Mouse (Mus musculus) kidney, postnatal 0 days (tissue): ENCODE data around the gene Calhm2. TPM values are rescaled to one million over a fixed set of nuclear protein-coding genes. Genes with fewer than 3 reads are reported as not detected.

Source experiments
- ATAC-seq: fragments of 200-750 bp; cut with Nextera tagmentation; replicated peaks from 2 replicates; pipeline ENCODE4 v1.8.0; 2017; ENCODE audit warnings: low read depth, moderate number of reproducible peaks, moderate TSS enrichment, moderate library complexity; ENCODE audit not compliant: low FRiP score
- DNase-seq: peaks from one replicate; pipeline ENCODE4 v3.0.0-alpha.2; 2016; ENCODE audit warnings: low spot score
- H3K27ac ChIP-seq: fragments of 300-500 bp; sonication (generic); 2 replicates; pipeline ENCODE4 v1.5.1; 2014; ENCODE audit warnings: mild to moderate bottlenecking
- H3K27me3 ChIP-seq: fragments of 300-500 bp; sonication (generic); 2 replicates; pipeline ENCODE4 v1.6.1; 2014; ENCODE audit warnings: low read length, mixed read lengths; ENCODE audit not compliant: insufficient read depth
- H3K36me3 ChIP-seq: fragments of 300-500 bp; sonication (generic); 2 replicates; pipeline ENCODE4 v1.6.1; 2014; ENCODE audit warnings: low read length, mixed read lengths; ENCODE audit not compliant: insufficient read depth
- H3K4me1 ChIP-seq: fragments of 300-500 bp; sonication (generic); replicated peaks from 2 replicates; pipeline ENCODE4 v1.6.1; 2014; ENCODE audit warnings: antibody characterized with exemption, low read length, mixed read lengths; ENCODE audit not compliant: insufficient read depth
- H3K4me2 ChIP-seq: fragments of 300-500 bp; sonication (generic); 2 replicates; pipeline ENCODE4 v1.6.1; 2014; ENCODE audit warnings: mild to moderate bottlenecking, low read length, moderate library complexity, mixed read lengths
- H3K4me3 ChIP-seq: fragments of 300-500 bp; sonication (generic); replicated peaks from 2 replicates; pipeline ENCODE4 v1.5.1; 2014; ENCODE audit warnings: low read depth, low read length
- H3K9ac ChIP-seq: fragments of 300-500 bp; sonication (generic); 2 replicates; pipeline ENCODE4 v1.6.1; 2014; ENCODE audit warnings: low read depth, low read length
- H3K9me3 ChIP-seq: fragments of 300-500 bp; sonication (generic); replicated peaks from 2 replicates; pipeline ENCODE4 v1.6.1; 2016; ENCODE audit warnings: low read length, inconsistent platforms, mixed read lengths
- CTCF ChIP-seq: IDR thresholded peaks from 2 replicates; pipeline ENCODE4 v1.5.1; 2016; ENCODE audit warnings: antibody characterized with exemption, low read depth, mild to moderate bottlenecking, moderate library complexity
- WGBS: fragments of 180-500 bp; shearing (Covaris S2); extraction: QIAGEN DNeasy Blood & Tissue Kit; methylation state at CpG from one replicate; pipeline ENCODE4 v1.1.7; 2014; 5-methylcytosine and 5-hydroxymethylcytosine counted together
- polyA plus RNA-seq: library from polyadenylated mRNA; unstranded; fragments of >200 nt; fragmentation: Nextera tagmentation; extraction: Ambion mirVana; gene quantifications from 2 replicates; pipeline ENCODE4 v1.2.1, GENCODE M21; 2015

Gene Calhm2
- polyA plus RNA-seq, 1 experiment from 2014 or later: 5.4 TPM

DNA sequence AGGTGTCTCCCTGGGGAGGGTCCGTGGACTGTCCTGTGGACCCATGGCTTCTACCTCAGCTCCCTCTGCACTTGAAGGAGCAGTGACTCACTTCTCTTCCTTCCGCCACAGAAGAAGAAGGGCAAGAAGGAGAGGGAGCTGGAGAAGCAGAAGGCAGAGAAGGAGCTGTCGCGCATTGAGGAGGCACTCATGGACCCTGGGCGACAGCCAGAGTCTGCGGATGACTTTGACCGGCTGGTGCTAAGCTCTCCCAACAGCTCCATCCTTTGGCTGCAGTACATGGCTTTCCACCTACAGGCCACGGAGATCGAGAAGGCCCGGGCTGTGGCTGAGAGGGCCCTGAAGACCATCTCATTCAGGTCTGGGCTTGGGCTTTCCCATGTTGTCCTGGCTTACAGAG lies 9.9 kb downstream of the Calhm2 start:
- H3K4me3 ChIP-seq: no peak overlapping the region
- no peak overlapping the region for H3K4me2 ChIP-seq
- ATAC-seq (no peak), DNase-seq (no peak)
- TF ChIP-seq CTCF: no peak
- no peaks in the 10 kb centered on the region for H3K9me3 ChIP-seq
- 96% methylated on average over 10 of the region's 10 CpGs for WGBS
- H3K9ac ChIP-seq: no peak overlapping the region
- H3K27me3 ChIP-seq: no peaks in the 10 kb centered on the region
- H3K27ac ChIP-seq: no peak overlapping the region
- H3K4me1 ChIP-seq: no peaks in the 10 kb centered on the region
- peaks cover 69% of the 10 kb centered on the region for H3K36me3 ChIP-seq

DNA sequence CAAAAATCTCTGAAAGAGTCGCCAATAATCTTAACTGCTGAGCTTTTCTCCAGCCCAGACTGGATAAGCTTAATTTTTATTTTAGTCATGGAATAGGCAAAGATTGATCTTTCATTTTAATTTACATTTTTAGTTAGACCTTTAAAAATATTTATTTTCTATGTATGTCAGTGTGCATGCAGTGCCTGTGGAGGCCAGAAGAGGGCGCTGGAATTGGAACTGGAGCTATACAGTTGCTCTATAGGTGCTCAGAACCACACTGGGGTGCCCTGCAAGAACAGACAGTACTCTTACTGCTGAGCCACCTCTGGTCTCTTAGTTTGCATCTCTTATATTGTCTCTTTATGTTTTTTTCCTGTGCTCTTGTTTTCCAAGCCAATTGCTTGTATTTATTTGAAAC lies 15.3 kb downstream of the Calhm2 start:
- H3K9me3 ChIP-seq: no peaks in the 10 kb centered on the region
- no peak overlapping the region for H3K27ac ChIP-seq
- H3K27me3 ChIP-seq: no peaks in the 10 kb centered on the region
- H3K4me3 ChIP-seq: no peak overlapping the region
- peaks cover 50% of the 10 kb centered on the region for H3K36me3 ChIP-seq
- peak; percentile 55 for DNase-seq
- WGBS: 24% methylated on average over 2 of the region's 2 CpGs
- ATAC-seq: no peak
- H3K9ac ChIP-seq: no peak overlapping the region
- TF ChIP-seq CTCF: peak; percentile 85
- H3K4me2 ChIP-seq: no peak overlapping the region
- H3K4me1 ChIP-seq: no peaks in the 10 kb centered on the region

GRCm38 (mm10) chr19:47121054-47121453 lies 17.0 kb downstream of the Calhm2 start:
- WGBS: 40% methylated on average over 4 of the region's 4 CpGs
- peaks cover 50% of the 10 kb centered on the region for H3K36me3 ChIP-seq
- DNase-seq: peak; percentile 81

DNA sequence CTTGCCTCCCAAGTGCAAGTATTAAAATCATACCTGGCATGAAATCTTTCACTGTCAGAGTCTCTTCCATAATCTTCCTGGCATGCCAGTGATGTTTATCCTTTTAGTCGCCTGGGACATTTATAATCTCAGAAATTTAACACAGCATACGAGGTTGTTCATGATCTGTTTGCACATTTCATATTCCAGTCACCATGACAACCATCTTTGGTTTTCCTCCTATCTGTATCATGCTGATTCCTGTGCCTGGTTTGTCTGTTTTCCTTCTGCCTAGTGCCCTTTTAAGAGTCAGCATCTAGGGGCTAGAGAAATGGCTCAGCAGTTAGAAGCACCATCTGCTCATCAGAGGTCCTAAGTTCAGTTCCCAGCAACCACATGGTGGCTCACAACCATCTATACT lies 19.5 kb downstream of the Calhm2 start:
- no peaks in the 10 kb centered on the region for H3K27me3 ChIP-seq
- no peaks in the 10 kb centered on the region for H3K4me1 ChIP-seq
- H3K4me3 ChIP-seq: no peak overlapping the region
- H3K4me2 ChIP-seq: no peak overlapping the region
- no peak overlapping the region for H3K9ac ChIP-seq
- WGBS: 83% methylated on average over 2 of the region's 2 CpGs
- ATAC-seq (no peak), DNase-seq (no peak)
- TF ChIP-seq CTCF: no peak
- no peak overlapping the region for H3K27ac ChIP-seq
- peaks cover 53% of the 10 kb centered on the region for H3K36me3 ChIP-seq
- H3K9me3 ChIP-seq: no peaks in the 10 kb centered on the region

More at GRCm38 (mm10) chr19:47121054-47121453, 17.0 kb downstream of the Calhm2 start:
- H3K9ac ChIP-seq: no peak overlapping the region
- no peak overlapping the region for H3K4me2 ChIP-seq
- TF ChIP-seq CTCF: peak; percentile 91
- H3K4me3 ChIP-seq: no peak overlapping the region
- H3K4me1 ChIP-seq: no peaks in the 10 kb centered on the region
- no peaks in the 10 kb centered on the region for H3K9me3 ChIP-seq
- ATAC-seq: no peak
- H3K27ac ChIP-seq: no peak overlapping the region
- H3K27me3 ChIP-seq: no peaks in the 10 kb centered on the region

DNA sequence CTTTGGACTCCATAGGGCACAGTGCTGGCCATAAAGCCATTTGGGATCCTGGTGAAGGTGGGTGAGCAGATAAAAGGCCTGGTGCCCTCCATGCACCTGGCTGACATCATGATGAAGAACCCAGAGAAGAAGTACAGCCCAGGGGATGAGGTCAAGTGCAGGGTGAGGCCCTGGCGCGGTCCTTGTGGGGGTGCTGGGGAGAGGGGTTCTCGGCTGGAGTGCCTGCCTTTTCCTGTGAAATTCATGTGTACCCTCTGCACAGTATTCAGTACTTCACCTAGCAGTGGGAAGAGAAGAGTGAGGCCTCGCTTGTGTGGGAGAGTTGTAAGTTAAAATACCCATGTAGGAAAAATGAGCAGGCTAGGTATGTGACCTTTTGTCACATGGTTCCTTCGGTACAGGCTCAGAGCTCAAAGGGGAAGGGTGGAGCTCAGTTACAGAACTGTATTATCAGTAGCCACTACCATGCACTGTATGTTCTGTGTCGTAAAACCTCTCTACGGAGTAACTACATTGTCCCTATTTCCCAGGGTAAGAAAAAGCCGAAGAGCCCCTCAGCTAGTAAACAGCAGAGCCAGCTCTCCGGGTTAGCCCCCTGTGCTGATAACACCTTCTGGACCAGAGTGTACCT lies 33.3 kb downstream of the Calhm2 start:
- Histone ChIP-seq H3K36me3 (peaks cover 75% of the 10 kb centered on the region), H3K4me1 (no peaks in the 10 kb centered on the region), H3K9ac (no peak overlapping the region), H3K4me3 (no peak overlapping the region), H3K27me3 (no peaks in the 10 kb centered on the region), H3K4me2 (no peak overlapping the region), H3K27ac (no peak overlapping the region), H3K9me3 (no peaks in the 10 kb centered on the region)
- no peak for TF ChIP-seq CTCF
- WGBS: 91% methylated on average over 9 of the region's 9 CpGs
- DNase-seq (no peak), ATAC-seq (no peak)

GRCm38 (mm10) chr19:47101080-47101479 lies 37.0 kb downstream of the Calhm2 start:
- no peak for TF ChIP-seq CTCF
- H3K27ac ChIP-seq: no peak overlapping the region
- H3K4me1 ChIP-seq: no peaks in the 10 kb centered on the region
- peaks cover 71% of the 10 kb centered on the region for H3K36me3 ChIP-seq
- no peaks in the 10 kb centered on the region for H3K9me3 ChIP-seq
- ATAC-seq (no peak), DNase-seq (no peak)
- no peaks in the 10 kb centered on the region for H3K27me3 ChIP-seq
- no peak overlapping the region for H3K4me3 ChIP-seq
- no peak overlapping the region for H3K9ac ChIP-seq
- no peak overlapping the region for H3K4me2 ChIP-seq
- WGBS: 89% methylated on average over 5 of the region's 5 CpGs
